Mouse (Mus musculus): ENCODE results near the gene Smarcc2.

- TF ChIP-seq CTCF (IDR thresholded peaks at IDR 0.05; ENCODE audit: control insufficient read depth, insufficient read depth, insufficient read length) (no peak), USF1 (IDR thresholded peaks at IDR 0.05; ENCODE audit: low read depth) (no peak), CEBPB (IDR thresholded peaks at IDR 0.05; ENCODE audit: low read depth) (no peak), MYOD1 (IDR thresholded peaks at IDR 0.05; ENCODE audit: control insufficient read depth, insufficient read length, low read depth) (no peak), MYOG (IDR thresholded peaks at IDR 0.05; ENCODE audit: control insufficient read depth, extremely low read depth, insufficient read length) (no peak), FOSL1 (IDR thresholded peaks at IDR 0.05; ENCODE audit: insufficient read depth, low read length, poor library complexity, severe bottlenecking) (no peak), MAX (IDR thresholded peaks at IDR 0.05) (no peak)
Observed at GRCm38 (mm10) chr10:128436376-128436775, 22.7 kb upstream of the Smarcc2 start.

Measured in C2C12 (cell line).